Mouse (Mus musculus) liver, adult 2 months (tissue): ENCODE results near the gene Clpb.

Source experiments
- CTCF ChIP-seq: fragments of 200-500 bp; IDR thresholded peaks from 2 replicates; pipeline ENCODE4 v1.5.1; 2011; ENCODE audit warnings: low read depth, low read length, control low read depth
- POLR2A ChIP-seq: fragments of 200-500 bp; IDR thresholded peaks from 2 replicates; pipeline ENCODE4 v1.6.1; 2011; ENCODE audit warnings: low read length, control low read depth; ENCODE audit not compliant: insufficient read depth; ENCODE audit errors: extremely low read depth

GRCm38 (mm10) chr7:101696931-101697723 lies 33.7 kb downstream of the Clpb start:
- TF ChIP-seq CTCF (no peak), POLR2A (no peak)
